Mouse (Mus musculus) gastrocnemius, adult 18-20 months (tissue): ENCODE data around the gene Rasgrf1. TPM values are rescaled to one million over a fixed set of nuclear protein-coding genes. Genes with fewer than 3 reads are reported as not detected.

ENCODE experiments used
- DNase-seq: peaks from one replicate; pipeline ENCODE4 v3.0.0; 2021; ENCODE audit warnings: low spot score
- total RNA-seq, 2 experiments: library from RNA; stranded (reverse); gene quantifications; 2 replicates each; pipeline ENCODE4 v1.2.3; 2021

The Rasgrf1 gene
- total RNA-seq, 2 experiments from 2014 or later, result 0.05 TPM; not detected in 1

GRCm38 (mm10) chr9:89906645-89907044 lies 3.1 kb upstream of the Rasgrf1 start:
- DNase-seq, result no peak

GRCm38 (mm10) chr9:89907941-89908340 lies 1.8 kb upstream of the Rasgrf1 start:
- no peak for DNase-seq

- no peak for DNase-seq
These were observed 1.1 kb upstream of the Rasgrf1 start for GRCm38 (mm10) chr9:89908601-89909000.

- no peak for DNase-seq
These were observed 298 bp downstream of the Rasgrf1 start for GRCm38 (mm10) chr9:89910011-89910400.

- DNase-seq, result no peak
These were observed 1.2 kb downstream of the Rasgrf1 start for GRCm38 (mm10) chr9:89910741-89911444.

- no peak for DNase-seq
These were observed 2.3 kb downstream of the Rasgrf1 start for GRCm38 (mm10) chr9:89911891-89912549.

- DNase-seq, result no peak
These were observed 3.4 kb downstream of the Rasgrf1 start for GRCm38 (mm10) chr9:89913135-89913534.

- no peak for DNase-seq
These were observed 6.8 kb downstream of the Rasgrf1 start for GRCm38 (mm10) chr9:89916471-89916870.

- no peak for DNase-seq
These were observed 7.7 kb downstream of the Rasgrf1 start for GRCm38 (mm10) chr9:89917431-89917830.

- DNase-seq, result no peak
These were observed 9.1 kb downstream of the Rasgrf1 start for GRCm38 (mm10) chr9:89918832-89919231.

GRCm38 (mm10) chr9:89921121-89921520 lies 11.4 kb downstream of the Rasgrf1 start:
- DNase-seq, result no peak

GRCm38 (mm10) chr9:89922666-89923065 lies 13.0 kb downstream of the Rasgrf1 start:
- DNase-seq, result no peak

- no peak for DNase-seq
These were observed 15.1 kb downstream of the Rasgrf1 start for GRCm38 (mm10) chr9:89924836-89925235.

- no peak for DNase-seq
These were observed 18.8 kb downstream of the Rasgrf1 start for GRCm38 (mm10) chr9:89928497-89928896.

GRCm38 (mm10) chr9:89940428-89940827 lies 30.7 kb downstream of the Rasgrf1 start:
- no peak for DNase-seq

- no peak for DNase-seq
These were observed 37.1 kb downstream of the Rasgrf1 start for GRCm38 (mm10) chr9:89946830-89947229.

- no peak for DNase-seq
These were observed 38.9 kb downstream of the Rasgrf1 start for GRCm38 (mm10) chr9:89948602-89949001.

GRCm38 (mm10) chr9:89953596-89954215 lies 44.0 kb downstream of the Rasgrf1 start:
- DNase-seq, result no peak

- no peak for DNase-seq
These were observed 45.3 kb downstream of the Rasgrf1 start for GRCm38 (mm10) chr9:89954860-89955479.

- DNase-seq, result no peak
These were observed 49.3 kb downstream of the Rasgrf1 start for GRCm38 (mm10) chr9:89958959-89959358.

GRCm38 (mm10) chr9:89964091-89964490 lies 54.4 kb downstream of the Rasgrf1 start:
- no peak for DNase-seq

- no peak for DNase-seq
These were observed 58.0 kb downstream of the Rasgrf1 start for GRCm38 (mm10) chr9:89967716-89968115.
